Mouse (Mus musculus): ENCODE measurements around the gene Fam151b. TPM values are rescaled to one million over a fixed set of nuclear protein-coding genes. Genes with fewer than 3 reads are reported as not detected.

Fam151b gene
- total RNA-seq (2014; rRNA removed) (7.9 and 9.9 TPM in 2 replicates), polyA plus RNA-seq (2015; fragmentation: Nextera tagmentation; extraction: Ambion mirVana) (0.19 TPM in 1 of 2 replicates, not detected in the other)

- Histone ChIP-seq H3K27ac (ENCODE audit: low read depth, low read length) (peak within 1 kb of the TSS; percentile 57), H3K4me1 (ENCODE audit: insufficient read depth) (no peaks in the 10 kb centered on the region), H3K27me3 (ENCODE audit: insufficient read depth, low read length) (no peaks in the 10 kb centered on the region), H3K9ac (peak within 1 kb of the TSS; percentile 51), H3K4me2 (ENCODE audit: low read depth) (peak within 1 kb of the TSS; percentile 62), H3K9me3 (ENCODE audit: low read length) (no peaks in the 10 kb centered on the region), H3K36me3 (ENCODE audit: insufficient read depth) (peaks cover 2% of the 10 kb centered on the region; the same call in 1 of the 2 replicates), H3K4me3 (ENCODE audit: low read depth, low read length) (peak within 1 kb of the TSS; percentile 52)
- 7% methylated on average over 19 of the region's 19 CpGs for WGBS
- DNase-seq, result peak; percentile 95
- no peak for TF ChIP-seq CTCF (IDR thresholded peaks at IDR 0.05; ENCODE audit: low read depth)
- ATAC-seq, result peak; percentile 98
Measured at GRCm38 (mm10) chr13:92483852-92484463, at the start of gene Fam151b. Fam151b (minus strand) TSS chr13:92484015.

GRCm38 (mm10) chr13:92532216-92532615 is 48.4 kb upstream of the Fam151b start:
- H3K4me2 ChIP-seq (ENCODE audit: low read depth), result no peak overlapping the region
- no peaks in the 10 kb centered on the region for H3K36me3 ChIP-seq (ENCODE audit: insufficient read depth)
- no peak for ATAC-seq
- H3K4me1 ChIP-seq (ENCODE audit: insufficient read depth), result no peaks in the 10 kb centered on the region
- no peak for DNase-seq
- H3K9ac ChIP-seq, result no peak overlapping the region
- no peaks in the 10 kb centered on the region for H3K9me3 ChIP-seq (ENCODE audit: low read length)
- H3K27ac ChIP-seq (ENCODE audit: low read depth, low read length), result no peak overlapping the region
- H3K4me3 ChIP-seq (ENCODE audit: low read depth, low read length), result no peak overlapping the region
- H3K27me3 ChIP-seq (ENCODE audit: insufficient read depth, low read length), result no peaks in the 10 kb centered on the region
- 82% methylated on average over 2 of the region's 2 CpGs for WGBS
- no peak for TF ChIP-seq CTCF (IDR thresholded peaks at IDR 0.05; ENCODE audit: low read depth)

- 3% methylated on average over 15 of the region's 15 CpGs for WGBS
- Histone ChIP-seq H3K4me2 (ENCODE audit: low read depth) (peak overlapping the region; percentile 71), H3K27me3 (ENCODE audit: insufficient read depth, low read length) (no peaks in the 10 kb centered on the region), H3K9me3 (ENCODE audit: low read length) (no peaks in the 10 kb centered on the region), H3K4me1 (ENCODE audit: insufficient read depth) (no peaks in the 10 kb centered on the region), H3K9ac (peak overlapping the region; percentile 73), H3K4me3 (ENCODE audit: low read depth, low read length) (peak overlapping the region; percentile 93), H3K27ac (ENCODE audit: low read depth, low read length) (peak overlapping the region; percentile 95), H3K36me3 (ENCODE audit: insufficient read depth) (no peaks in the 10 kb centered on the region)
- TF ChIP-seq CTCF (IDR thresholded peaks at IDR 0.05; ENCODE audit: low read depth), result no peak
- no peak for DNase-seq
- no peak for ATAC-seq
Measured at GRCm38 (mm10) chr13:92531237-92531636, 47.4 kb upstream of the Fam151b start.

- Histone ChIP-seq H3K4me1 (ENCODE audit: insufficient read depth) (no peaks in the 10 kb centered on the region), H3K27ac (ENCODE audit: low read depth, low read length) (peak within 1 kb of the TSS; percentile 95), H3K4me2 (ENCODE audit: low read depth) (peak within 1 kb of the TSS; percentile 71), H3K4me3 (ENCODE audit: low read depth, low read length) (peak within 1 kb of the TSS; percentile 93), H3K27me3 (ENCODE audit: insufficient read depth, low read length) (no peaks in the 10 kb centered on the region), H3K9me3 (ENCODE audit: low read length) (no peaks in the 10 kb centered on the region), H3K36me3 (ENCODE audit: insufficient read depth) (no peaks in the 10 kb centered on the region), H3K9ac (peak within 1 kb of the TSS; percentile 73)
- peak; percentile 98 for DNase-seq
- under 1% methylated on average over 45 of the region's 46 CpGs for WGBS
- TF ChIP-seq CTCF (IDR thresholded peaks at IDR 0.05; ENCODE audit: low read depth), result peak; percentile 37; the same call in 1 of the 2 replicates
- ATAC-seq, result peak; percentile 98
Measured at GRCm38 (mm10) chr13:92530721-92531211, 47.0 kb upstream of the Fam151b start, which contains the start of gene Zfyve16. Zfyve16 (minus strand) TSS chr13:92530868.

GRCm38 (mm10) chr13:92529828-92530720 is 46.3 kb upstream of the Fam151b start:
- TF ChIP-seq CTCF (IDR thresholded peaks at IDR 0.05; ENCODE audit: low read depth), result no peak
- 1% methylated on average over 47 of the region's 47 CpGs for WGBS
- Histone ChIP-seq H3K4me1 (ENCODE audit: insufficient read depth) (no peaks in the 10 kb centered on the region), H3K36me3 (ENCODE audit: insufficient read depth) (no peaks in the 10 kb centered on the region), H3K27me3 (ENCODE audit: insufficient read depth, low read length) (no peaks in the 10 kb centered on the region), H3K9me3 (ENCODE audit: low read length) (no peaks in the 10 kb centered on the region), H3K4me2 (ENCODE audit: low read depth) (peak overlapping the region; percentile 71), H3K9ac (peak overlapping the region; percentile 73), H3K27ac (ENCODE audit: low read depth, low read length) (peak overlapping the region; percentile 95), H3K4me3 (ENCODE audit: low read depth, low read length) (peak overlapping the region; percentile 93)
- DNase-seq (peak; percentile 68), ATAC-seq (peak; percentile 84)

GRCm38 (mm10) chr13:92523178-92523813 is 39.5 kb upstream of the Fam151b start:
- Histone ChIP-seq H3K27me3 (ENCODE audit: insufficient read depth, low read length) (no peaks in the 10 kb centered on the region), H3K4me3 (ENCODE audit: low read depth, low read length) (no peak overlapping the region), H3K4me1 (ENCODE audit: insufficient read depth) (no peaks in the 10 kb centered on the region), H3K4me2 (ENCODE audit: low read depth) (no peak overlapping the region), H3K9me3 (ENCODE audit: low read length) (no peaks in the 10 kb centered on the region), H3K9ac (no peak overlapping the region), H3K27ac (ENCODE audit: low read depth, low read length) (no peak overlapping the region), H3K36me3 (ENCODE audit: insufficient read depth) (peaks cover 27% of the 10 kb centered on the region)
- TF ChIP-seq CTCF (IDR thresholded peaks at IDR 0.05; ENCODE audit: low read depth), result no peak
- DNase-seq (no peak), ATAC-seq (no peak)
- 91% methylated on average over 5 of the region's 5 CpGs for WGBS
